Mouse (Mus musculus): ENCODE data around the gene Rccd1. TPM values are rescaled to one million over a fixed set of nuclear protein-coding genes. Genes with fewer than 3 reads are reported as not detected.

Rccd1 gene
- total RNA-seq, 1 experiment from 2014 or later: 19.0 TPM

DNA sequence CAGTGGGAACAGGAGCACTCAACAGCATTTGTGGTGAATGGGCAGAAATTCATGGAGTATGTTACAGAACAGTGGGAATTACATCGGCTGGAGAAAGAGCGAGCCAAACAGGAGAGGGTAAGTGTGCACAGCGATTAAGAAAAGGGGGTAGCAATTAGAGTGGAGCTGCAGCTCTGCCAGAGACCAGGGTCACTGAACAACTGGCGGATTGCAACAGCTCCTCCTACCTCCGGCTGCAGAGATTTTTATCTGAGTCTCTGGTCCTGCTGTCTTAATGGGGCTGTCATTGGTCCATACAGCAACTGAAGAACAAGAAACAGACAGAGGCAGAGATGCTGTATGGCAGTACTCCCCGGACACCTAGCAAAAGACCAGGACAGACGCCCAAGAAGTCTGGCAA, 13.5 kb downstream of the Rccd1 start:
- ATAC-seq (replicated peaks; ENCODE audit: low read depth, poor library complexity, severe bottlenecking): no peak

DNA sequence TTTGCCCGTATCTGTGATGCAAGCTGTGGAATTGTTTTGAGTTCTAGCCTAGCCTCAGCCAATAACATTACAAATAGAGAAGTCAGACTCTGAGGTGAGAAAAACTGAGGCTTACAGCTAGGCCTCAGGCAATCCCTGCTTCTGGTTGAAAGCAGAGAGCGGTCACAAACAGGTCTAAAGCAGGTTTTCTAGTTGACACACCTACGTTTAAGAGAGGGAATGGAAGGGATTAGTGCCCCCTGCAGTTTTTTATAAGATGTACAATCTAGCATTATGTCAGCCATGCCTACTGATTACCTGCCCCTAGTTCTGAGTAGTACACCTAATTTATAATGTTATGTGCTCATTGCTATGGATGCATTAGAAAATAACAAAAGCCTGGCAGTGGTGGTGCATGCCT, 16.5 kb downstream of the Rccd1 start:
- no peak for ATAC-seq (replicated peaks; ENCODE audit: low read depth, poor library complexity, severe bottlenecking)

DNA sequence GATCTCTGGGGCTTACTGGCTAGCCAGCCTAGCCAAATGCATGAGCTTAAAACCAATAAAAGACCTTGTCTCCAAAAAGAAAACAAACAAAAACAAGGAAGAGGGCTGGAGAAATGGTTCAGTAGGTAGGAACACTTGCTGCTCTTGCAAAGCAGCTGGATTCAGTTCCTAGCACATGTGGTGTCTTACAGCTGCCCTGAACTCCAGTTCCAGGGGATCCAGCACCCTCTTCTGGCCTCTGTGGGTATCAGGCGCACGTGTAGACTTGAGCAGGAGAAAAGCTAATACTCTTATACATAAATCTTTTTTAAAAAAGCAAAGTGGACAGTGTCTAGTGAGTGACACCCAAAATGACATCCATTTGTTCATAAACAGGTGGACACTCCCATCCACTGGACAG, 22.7 kb downstream of the Rccd1 start:
- ATAC-seq (replicated peaks; ENCODE audit: low read depth, poor library complexity, severe bottlenecking): no peak

DNA sequence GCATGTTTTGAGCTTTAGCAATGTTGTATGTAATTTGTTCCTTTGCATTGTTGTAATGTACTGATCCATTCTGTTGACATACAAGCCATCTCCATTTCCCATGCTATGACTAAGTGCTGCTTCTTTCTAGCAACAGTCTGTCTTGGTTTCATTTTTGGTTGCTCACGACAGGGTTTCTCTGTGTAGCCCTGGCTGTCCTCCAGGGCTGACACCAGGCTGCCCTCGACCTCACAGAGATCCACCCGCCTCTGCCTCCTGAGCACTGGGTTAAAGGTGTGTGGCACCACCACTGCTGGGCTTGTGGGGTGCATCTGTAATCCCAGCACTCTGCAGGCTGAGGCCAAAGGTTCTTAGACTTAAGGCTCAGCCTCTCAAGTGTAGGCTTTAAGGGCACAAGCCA, 24.7 kb downstream of the Rccd1 start:
- ATAC-seq (replicated peaks; ENCODE audit: low read depth, poor library complexity, severe bottlenecking): no peak

DNA sequence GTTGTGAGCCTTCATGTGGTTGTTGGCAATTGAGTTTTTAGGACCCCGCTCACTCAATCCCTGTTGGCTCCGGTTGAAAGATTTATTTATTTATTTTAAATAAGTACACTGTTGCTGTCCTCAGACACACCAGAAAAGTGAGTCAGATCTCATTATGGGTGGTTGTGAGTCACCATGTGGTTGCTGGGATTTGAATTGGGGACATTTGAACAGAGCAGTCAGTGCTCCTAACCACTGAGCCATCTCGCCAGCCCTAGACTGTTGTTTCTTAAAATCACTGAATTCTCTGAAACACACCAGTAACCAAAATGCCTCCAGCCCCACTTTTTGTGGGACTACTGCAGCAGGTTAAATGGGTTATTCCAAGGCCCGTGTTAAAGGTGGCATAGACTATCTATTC, 25.5 kb downstream of the Rccd1 start:
- ATAC-seq (replicated peaks; ENCODE audit: low read depth, poor library complexity, severe bottlenecking): no peak

DNA sequence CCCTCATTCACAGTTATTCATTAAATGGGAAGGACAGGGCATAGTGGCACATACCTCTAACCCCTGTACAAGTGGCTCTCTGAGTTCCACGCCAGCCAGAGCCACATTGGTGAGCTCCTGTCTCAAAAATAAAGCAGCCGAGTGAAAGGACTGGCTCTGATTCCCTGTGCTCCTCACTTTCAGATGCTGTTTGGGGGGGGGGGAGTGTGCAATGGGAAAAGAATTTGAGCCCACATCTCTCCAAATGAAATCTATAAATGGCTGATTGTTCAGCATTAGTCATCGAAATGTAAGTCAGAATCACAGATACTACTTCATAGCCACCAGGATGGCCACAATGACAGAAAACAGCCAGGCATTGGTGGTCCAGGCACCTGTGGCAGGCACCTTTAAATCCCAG, 27.2 kb downstream of the Rccd1 start:
- no peak for ATAC-seq (replicated peaks; ENCODE audit: low read depth, poor library complexity, severe bottlenecking)

DNA sequence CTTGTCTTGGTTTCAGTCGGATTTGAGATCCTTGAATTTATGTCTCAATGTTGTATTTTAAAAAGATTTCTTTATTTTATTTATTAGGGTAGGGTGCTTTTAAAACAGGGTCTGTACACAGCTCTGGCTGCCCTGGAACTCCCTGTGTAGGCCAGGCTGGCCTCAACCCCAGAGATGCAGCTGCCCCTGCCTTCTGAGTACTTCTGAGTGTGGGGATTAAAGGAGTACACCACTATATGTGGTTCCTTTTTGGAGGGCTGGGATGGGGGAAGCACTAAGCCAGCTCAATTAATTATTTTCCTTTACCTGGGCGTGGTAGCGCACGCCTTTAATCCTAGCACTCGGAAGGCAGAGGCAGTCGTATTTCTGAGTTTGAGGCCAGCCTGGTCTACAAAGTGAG, 27.8 kb downstream of the Rccd1 start:
- ATAC-seq (replicated peaks; ENCODE audit: low read depth, poor library complexity, severe bottlenecking): no peak

DNA sequence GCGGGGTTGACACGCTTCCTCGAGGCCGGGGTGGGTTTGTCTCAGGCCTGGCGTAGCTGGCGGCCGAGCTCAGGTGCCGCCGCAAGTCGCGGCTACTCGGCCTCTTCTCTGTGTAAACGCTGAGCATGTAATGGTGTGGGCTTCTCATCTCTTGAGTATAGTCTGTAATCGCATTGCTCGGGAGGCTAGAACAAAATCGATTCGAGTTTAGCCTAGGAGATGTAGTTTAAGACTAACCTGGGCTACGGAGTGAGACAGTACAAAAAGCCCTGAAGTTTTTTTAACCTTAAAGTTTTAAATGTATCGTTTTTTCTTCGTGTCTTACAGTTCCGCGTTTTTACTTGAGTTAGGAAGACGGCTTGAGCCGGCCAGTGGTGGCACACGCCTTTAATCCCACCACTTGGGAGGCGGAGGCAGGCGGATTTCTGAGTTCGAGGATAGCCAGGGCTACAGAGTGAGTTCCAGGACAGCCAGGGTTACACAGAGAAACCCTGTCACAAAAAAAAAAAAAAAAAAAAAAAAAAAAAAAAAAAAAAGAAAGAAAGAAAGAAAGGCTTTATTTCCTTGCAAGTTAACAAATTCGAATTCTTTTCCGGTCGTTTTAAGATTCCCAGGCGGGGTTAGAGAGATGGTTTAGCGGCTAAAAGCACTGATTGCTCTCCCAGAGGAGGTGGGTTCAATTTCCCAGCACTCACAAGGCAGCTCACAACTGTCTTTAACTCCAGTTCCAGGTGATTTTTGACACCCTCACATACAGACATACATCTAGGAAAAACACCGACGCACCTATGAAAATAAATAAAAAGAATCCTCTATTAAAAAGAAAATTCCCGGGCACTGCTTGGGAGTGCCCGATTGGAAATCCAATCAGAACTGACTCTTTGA, 29.2 kb downstream of the Rccd1 start:
- ATAC-seq (replicated peaks; ENCODE audit: low read depth, poor library complexity, severe bottlenecking): no peak

DNA sequence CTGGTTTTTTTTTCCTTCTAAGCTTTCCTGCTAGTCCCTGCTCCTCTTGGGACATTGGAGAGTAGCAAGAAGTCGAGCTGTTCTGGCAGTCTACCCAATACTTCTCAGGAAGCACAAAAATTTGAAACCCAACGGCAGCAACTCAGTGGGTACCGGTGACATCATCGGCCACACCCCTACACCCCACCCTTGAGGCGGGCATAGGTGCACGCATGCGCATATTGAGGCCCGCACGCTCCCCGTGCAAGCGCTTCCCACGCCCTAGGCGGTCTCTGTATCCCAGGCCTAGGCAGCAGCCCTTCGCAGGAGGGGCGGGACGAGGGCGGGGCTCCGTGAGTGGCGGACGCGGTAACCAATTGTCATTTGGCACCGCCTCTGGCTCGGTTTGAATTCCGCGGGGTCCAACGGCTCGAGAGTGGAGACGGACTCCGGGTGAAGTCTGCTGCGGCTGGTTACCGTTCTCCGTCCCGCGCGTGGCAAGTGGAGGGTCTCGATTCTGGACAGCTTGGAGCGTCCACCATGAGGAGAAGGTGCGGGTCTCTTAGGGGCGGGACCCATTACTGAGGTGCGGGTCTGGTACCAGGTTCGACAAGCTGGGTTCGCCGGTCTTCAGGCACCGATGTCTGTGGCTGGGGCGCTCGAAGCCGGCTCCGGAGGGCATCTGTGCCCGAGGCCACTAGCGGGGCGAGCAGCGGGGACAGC, 30.0 kb downstream of the Rccd1 start, which contains the start of gene Prc1:
Gene Prc1 (plus strand): TSS at position 389 of the 702 bp plus-strand sequence.
- peak; percentile 98 for ATAC-seq (replicated peaks; ENCODE audit: low read depth, poor library complexity, severe bottlenecking)

DNA sequence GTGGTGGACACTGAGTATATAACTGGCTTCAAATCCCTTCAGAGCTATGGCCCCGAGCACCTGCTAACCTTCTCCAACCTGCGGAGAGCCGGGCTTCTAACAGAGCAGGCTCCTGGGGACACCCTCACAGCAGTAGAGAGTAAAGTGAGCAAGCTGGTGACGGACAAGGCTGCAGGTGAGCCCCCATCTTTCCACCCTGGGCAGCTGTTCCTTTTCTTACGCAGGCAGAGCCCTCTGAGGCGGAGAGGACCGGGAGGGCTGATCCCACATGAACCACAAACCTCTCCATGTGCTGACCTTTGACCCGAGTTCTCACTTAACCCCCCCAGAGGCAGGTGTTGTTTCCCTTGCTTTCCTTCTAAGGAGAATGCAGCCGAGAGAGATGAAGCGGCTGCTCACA, 36.5 kb downstream of the Rccd1 start:
- no peak for ATAC-seq (replicated peaks; ENCODE audit: low read depth, poor library complexity, severe bottlenecking)

DNA sequence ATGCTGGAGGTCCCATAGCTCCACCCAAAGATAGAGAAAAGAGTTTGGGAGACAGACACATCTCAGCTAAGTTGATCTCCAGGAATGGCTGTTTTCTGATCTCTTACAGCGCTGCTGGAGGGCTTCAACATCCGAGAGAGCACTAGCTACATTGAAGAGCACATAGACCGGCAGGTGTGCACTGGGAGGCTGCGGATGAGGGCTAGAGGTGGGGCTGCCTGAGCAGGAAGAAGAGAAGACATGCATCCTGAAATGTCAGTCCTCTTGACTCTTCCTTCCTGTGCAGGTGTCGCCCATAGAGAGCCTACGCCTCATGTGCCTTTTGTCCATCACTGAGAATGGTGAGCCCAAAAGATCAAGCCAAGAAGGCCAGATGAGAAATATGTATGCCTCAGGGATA, 38.5 kb downstream of the Rccd1 start:
- no peak for ATAC-seq (replicated peaks; ENCODE audit: low read depth, poor library complexity, severe bottlenecking)

DNA sequence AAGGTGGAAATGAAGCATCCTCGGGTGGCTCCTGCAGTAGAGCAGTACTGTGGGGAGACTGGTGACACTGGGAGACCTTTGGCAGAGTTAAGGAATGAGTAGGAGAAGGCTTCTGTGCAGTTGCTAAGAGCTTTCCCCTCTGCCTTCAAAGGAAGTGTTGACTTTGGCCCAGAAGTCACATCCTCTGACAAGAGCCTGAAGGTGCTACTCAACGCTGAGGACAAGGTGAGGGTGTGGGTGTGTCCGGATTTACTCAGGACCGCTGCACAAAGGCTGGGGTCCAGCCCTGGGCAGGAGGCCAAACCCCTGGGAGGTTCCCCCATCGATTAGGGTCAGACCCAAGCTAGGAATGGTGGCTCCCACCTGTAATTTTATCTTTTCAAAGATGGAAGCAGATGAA, 39.9 kb downstream of the Rccd1 start:
- no peak for ATAC-seq (replicated peaks; ENCODE audit: low read depth, poor library complexity, severe bottlenecking)

DNA sequence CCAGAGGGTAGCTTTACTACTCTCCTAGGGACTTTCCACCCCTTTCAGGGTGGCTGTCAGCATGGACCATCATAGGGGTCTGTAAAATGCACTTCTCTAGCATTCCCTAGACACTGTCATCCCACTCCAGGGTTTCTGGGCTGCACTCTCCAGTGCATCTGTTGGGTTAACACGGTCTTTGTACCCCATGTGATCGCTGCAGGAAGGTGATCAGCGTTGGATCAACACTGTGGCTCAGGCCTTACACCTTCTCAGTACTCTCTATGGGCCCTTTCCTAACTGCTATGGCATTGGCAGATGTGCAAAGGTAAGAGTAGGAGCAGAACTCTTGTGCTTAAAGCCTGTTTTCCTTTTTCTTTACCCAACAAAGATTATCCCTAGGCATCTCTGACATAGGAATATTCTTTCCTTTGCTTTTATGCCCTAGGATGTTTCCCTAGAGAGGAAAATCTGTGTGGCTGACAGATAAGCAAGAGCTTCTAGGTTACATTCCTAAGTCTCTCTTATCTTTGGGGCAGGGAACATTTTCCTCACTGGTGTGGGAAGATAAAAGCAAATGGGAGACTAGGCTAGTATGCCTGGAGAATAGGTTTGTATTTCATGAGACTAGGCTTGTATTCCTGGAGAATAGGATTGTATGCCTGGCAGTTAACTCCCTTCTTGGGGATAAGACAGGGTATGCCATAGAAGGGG, 40.9 kb downstream of the Rccd1 start:
- no peak for ATAC-seq (replicated peaks; ENCODE audit: low read depth, poor library complexity, severe bottlenecking)

DNA sequence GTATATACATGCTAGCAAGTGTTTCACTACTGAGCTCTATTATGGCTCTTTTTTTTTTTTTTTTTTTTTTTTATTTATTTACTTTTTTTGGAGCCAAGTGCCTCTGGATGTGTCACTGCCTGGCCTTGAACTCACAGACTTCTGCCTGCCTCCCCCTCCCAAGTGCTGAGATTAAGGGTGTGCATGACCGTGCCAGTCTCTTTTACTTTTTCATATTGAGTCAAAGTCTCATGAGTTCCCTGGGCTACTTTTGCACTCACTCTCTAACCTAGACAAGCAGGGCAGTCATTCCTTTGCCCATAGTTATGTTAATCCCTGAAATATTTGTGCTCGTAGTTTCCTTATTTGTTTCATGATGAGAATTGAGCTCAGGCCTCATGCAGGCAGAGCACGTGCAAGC, 42.6 kb downstream of the Rccd1 start:
- no peak for ATAC-seq (replicated peaks; ENCODE audit: low read depth, poor library complexity, severe bottlenecking)

DNA sequence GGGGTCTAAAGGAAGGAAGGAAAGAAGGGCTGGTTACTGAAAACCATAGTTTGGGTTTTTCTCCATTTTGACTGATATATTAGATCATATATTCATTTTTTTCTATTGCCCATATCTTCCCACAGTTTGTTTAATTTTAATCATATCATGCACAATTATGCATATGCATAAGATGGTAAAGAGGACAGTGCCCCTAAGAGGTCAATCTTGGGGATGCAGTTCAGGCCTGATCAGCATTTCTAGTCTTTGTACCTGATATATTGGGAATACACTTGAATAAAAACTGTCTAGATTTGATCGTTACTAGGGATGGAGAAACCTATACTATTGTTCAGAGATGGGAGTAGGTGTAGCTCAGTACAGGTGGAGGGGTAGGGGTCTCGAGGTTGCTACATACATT, 43.3 kb downstream of the Rccd1 start:
- no peak for ATAC-seq (replicated peaks; ENCODE audit: low read depth, poor library complexity, severe bottlenecking)

DNA sequence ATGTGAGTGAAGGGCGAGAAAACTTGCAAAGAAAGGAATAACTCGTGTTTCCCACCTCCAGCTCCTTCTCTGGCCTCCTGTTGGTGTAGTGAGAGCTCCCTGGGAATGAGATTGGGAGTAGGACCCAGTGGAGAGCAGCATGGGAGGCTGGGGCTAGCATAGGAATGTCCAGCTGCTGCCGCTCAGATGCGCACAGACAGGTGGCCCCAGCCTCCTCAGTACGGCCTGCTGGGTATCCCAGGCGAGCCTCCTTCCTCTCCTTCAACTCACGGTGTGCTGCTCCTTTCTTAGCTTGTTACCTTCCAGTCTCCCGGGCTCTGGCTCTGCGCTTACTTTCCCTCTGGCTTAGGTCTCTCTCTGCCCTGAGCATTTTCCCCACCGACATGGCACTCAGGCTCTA, 44.2 kb downstream of the Rccd1 start:
- no peak for ATAC-seq (replicated peaks; ENCODE audit: low read depth, poor library complexity, severe bottlenecking)

DNA sequence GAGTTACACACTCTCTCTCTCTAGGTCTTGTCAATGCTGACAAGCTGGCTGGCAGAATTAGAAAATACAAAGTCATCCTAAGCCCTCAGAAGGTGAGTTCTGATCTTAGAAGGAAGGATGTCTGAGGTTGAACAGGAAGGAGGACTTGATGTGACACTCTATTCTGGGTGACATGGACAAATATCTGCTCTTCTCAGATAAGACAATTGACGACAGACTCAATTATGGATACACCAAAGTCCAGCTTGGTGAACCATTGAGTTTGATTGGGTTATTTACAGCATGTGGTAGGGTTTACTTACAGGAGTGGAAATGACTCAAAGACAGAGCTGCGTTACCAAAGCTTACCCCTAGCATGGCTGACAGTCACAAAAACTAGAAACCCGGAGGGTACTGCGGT, 47.9 kb downstream of the Rccd1 start:
- ATAC-seq (replicated peaks; ENCODE audit: low read depth, poor library complexity, severe bottlenecking): 0 out of 2 replicates have a peak, but pooled peaks have one; percentile 29

DNA sequence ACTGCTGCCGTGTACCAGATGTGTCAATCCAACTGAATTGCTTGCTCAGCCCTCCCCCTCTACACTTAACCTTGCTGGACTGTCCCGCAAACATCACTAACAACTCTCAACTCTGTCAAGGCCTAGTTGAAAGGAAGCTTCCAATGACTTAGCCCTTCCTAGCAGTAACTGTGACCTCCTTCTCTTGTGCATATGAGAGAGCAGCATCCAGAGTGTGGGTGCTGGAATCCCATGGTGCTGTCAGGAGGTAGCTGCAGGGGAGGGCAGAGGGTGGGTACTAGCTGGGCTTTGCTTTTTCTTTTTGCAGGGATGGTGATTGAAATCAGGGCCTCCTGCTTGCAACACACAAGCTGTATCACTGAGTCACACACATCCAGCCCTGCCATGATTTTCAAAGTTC, 50.8 kb downstream of the Rccd1 start:
- ATAC-seq (replicated peaks; ENCODE audit: low read depth, poor library complexity, severe bottlenecking): no peak

DNA sequence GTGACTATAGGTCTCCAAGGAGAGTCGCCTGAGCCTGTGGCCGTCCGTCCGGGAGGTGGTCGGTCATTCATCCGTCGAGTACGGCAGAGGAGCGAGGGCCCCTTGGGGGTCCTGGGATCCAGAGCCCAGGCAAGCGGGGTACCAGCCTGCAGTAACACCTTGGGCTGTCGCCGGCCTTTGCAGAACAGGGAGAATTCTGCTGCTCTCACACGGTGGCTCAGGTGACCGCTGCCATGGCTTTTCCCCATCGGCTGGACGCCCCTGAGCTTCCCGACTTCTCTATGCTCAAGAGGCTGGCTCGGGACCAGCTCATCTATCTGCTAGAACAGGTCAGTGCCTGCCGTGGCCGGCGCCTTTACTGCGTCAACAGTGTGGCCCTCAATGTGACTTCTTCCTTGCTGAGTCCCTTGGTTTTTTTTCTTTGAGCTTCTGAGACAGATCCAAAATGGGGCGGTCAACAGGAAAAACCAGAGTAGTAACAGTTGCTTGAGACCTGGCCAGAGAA, 54.5 kb downstream of the Rccd1 start:
- peak; percentile 37 for ATAC-seq (replicated peaks; ENCODE audit: low read depth, poor library complexity, severe bottlenecking)

DNA sequence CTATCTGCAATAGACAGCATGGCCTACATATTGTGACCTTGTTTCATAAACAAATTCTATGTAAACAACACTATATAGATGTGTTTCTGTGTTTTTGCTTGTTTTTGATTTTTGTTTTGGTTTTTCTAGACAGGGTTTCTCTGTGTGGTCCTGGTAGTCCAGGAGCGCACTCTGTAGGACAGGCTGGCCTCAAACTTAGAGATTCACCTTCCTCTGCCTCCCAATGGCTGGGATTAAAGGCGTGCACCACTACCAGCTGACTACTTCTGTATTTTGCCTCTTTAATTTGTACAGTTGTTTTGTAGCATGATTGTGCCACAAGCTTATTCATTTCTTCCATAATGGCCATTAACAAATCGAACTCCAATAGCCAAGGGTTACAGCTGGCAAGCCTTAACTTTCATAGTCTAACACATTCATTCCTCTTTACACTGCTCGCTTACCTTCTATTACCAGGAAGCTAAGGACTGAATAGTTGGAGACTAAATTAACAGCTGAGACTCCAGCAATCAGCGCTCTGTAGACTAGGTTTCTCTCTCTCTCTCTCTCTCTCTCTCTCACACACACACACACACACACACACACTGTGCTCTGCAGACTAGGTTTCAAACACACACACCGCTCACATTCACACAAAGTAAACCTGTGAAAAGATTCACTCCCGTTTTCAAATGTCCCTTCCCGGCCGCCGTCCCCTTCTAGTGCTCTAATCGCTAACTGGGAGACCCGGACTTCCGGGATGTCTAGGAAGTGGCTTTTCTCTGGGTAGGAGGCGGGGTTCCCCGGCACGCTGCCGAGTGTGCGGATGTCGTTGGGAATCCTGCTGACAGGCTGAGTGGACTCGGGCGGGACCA, 55.1 kb downstream of the Rccd1 start, which contains the start of gene Vps33b:
Gene Vps33b (plus strand): TSS at position 753 of the 854 bp plus-strand sequence.
- peak; percentile 97 for ATAC-seq (replicated peaks; ENCODE audit: low read depth, poor library complexity, severe bottlenecking)
